Mouse (Mus musculus) heart, adult 2 months (tissue): ENCODE data around the gene Dusp6. TPM values are rescaled to one million over a fixed set of nuclear protein-coding genes. Genes with fewer than 3 reads are reported as not detected.

Experiments used
- DNase-seq, 2 experiments: peaks; one replicate each; pipeline ENCODE4 v3.0.0; 2021
- H3K27ac ChIP-seq: fragments of 200-600 bp; 2 replicates; pipeline ENCODE4 v1.8.1; 2022
- H3K27me3 ChIP-seq: fragments of 200-500 bp; 2 replicates; pipeline ENCODE4 v1.6.1; 2012; ENCODE audit warnings: mild to moderate bottlenecking, low read length, inconsistent platforms, mixed read lengths; ENCODE audit not compliant: control insufficient read depth, insufficient read depth
- H3K36me3 ChIP-seq: fragments of 200-500 bp; 2 replicates; pipeline ENCODE4 v1.6.1; 2012; ENCODE audit warnings: low read length, inconsistent platforms; ENCODE audit not compliant: control insufficient read depth, insufficient read depth
- H3K4me1 ChIP-seq: fragments of 200-500 bp; 2 replicates; pipeline ENCODE4 v1.6.1; 2011; ENCODE audit warnings: low read length; ENCODE audit not compliant: control insufficient read depth, insufficient read depth
- H3K4me3 ChIP-seq: fragments of 200-600 bp; 2 replicates; pipeline ENCODE4 v1.8.1; 2022
- H3K79me2 ChIP-seq: fragments of 200-500 bp; replicated peaks from 2 replicates; pipeline ENCODE4 v1.6.1; 2012; ENCODE audit warnings: mild to moderate bottlenecking, inconsistent platforms, low read length, moderate library complexity, mixed read lengths; ENCODE audit not compliant: control insufficient read depth, insufficient read depth
- H3K9ac ChIP-seq: fragments of 200-500 bp; 2 replicates; pipeline ENCODE4 v1.6.1; 2012; ENCODE audit warnings: low read depth, mild to moderate bottlenecking, control low read depth, inconsistent platforms, low read length, mixed read lengths
- CTCF ChIP-seq: fragments of 200-600 bp; IDR thresholded peaks from 2 replicates; pipeline ENCODE4 v1.8.1; 2022; ENCODE audit warnings: antibody characterized with exemption, mild to moderate bottlenecking, moderate library complexity
- EP300 ChIP-seq: fragments of 200-500 bp; IDR thresholded peaks from 2 replicates; pipeline ENCODE4 v1.6.1; 2011; ENCODE audit warnings: low read depth, low read length, control low read depth; ENCODE audit not compliant: insufficient read depth
- POLR2A ChIP-seq: fragments of 200-500 bp; IDR thresholded peaks from 2 replicates; pipeline ENCODE4 v1.6.1; 2011; ENCODE audit warnings: mild to moderate bottlenecking, low read depth, low read length, control low read depth; ENCODE audit not compliant: insufficient read depth
- WGBS: fragments of 180-500 bp; shearing (Covaris S2); methylation state at CpG from one replicate; pipeline ENCODE4 v1.1.7; 2018; 5-methylcytosine and 5-hydroxymethylcytosine counted together
- intact Hi-C: fragments of 180-260 bp; cut with DNase I; formaldehyde crosslinking; loops from one replicate; pipeline ENCODE4 v1.15.1; 2025
- polyA plus RNA-seq: library from polyadenylated mRNA; depleted of rRNA; stranded (reverse); fragments of >200 nt; gene quantifications from 2 replicates; pipeline ENCODE4 v1.2.3, GENCODE M21; 2012
- total RNA-seq, 2 experiments: library from RNA; stranded (reverse); gene quantifications; 2 replicates each; pipeline ENCODE4 v1.2.3; 2021

Dusp6 gene
- total and polyA plus RNA-seq, 3 experiments = 15.8 to 24.8 (median 21.4) TPM

DNA sequence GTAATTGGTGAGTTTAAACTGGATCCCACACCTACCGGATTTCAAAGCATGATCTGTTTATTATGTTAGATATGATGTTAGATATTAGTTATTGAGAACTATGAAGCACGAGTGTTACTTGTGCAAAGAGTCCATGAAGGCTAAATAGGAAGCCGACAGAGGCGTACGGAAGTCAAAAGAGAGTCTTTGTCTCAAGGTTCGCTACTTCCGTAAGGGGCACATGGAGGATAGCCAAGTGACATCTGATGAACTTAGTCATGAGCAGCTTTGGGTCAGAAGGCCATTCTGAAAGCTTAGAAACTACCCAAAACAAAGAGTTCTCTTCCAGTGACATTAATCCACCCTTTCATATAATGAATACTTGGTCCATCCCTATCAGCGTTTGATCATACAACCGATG, 27.9 kb upstream of the Dusp6 start:
- peaks cover 5% of the 10 kb centered on the region for H3K4me1 ChIP-seq
- no peaks in the 10 kb centered on the region for H3K79me2 ChIP-seq
- H3K27ac ChIP-seq = no peak overlapping the region
- 89% methylated on average over 9 of the region's 9 CpGs for WGBS
- no peak overlapping the region for H3K9ac ChIP-seq
- H3K27me3 ChIP-seq = no peaks in the 10 kb centered on the region
- DNase-seq = no peak
- intact Hi-C loops = no loop called here
- no peaks in the 10 kb centered on the region for H3K36me3 ChIP-seq
- TF ChIP-seq CTCF = no peak
- no peak for TF ChIP-seq POLR2A
- TF ChIP-seq EP300 = no peak
- no peak overlapping the region for H3K4me3 ChIP-seq

DNA sequence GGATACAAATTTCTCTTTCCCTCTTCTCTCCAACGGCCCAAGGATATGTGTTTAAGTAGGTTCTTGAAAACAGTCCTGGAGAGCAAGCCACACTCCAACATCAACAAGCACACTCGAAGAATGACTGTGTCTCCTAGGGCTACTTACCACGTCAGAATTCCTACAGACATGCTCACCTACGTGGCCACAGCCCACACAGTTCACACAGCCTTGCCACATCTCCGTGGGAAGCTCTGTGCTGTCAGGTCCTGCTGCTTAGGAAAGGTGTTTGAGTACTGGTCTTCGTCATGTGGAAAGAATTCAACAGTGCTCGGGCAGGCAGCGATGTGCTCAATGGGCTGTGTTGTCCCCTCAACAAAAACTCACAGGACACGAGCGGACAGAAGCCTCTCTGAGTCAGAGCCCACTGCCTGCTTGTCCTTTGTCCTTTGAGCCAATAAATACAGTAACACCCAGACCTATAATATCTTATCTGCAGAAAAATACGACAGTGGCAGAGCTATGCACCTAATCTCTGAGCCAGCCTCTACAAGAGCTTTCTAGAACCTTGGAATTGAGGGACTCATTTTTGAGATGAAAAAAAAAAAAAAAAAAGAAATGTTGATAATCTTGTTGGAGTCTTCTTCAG, 25.7 kb upstream of the Dusp6 start:
- H3K4me3 ChIP-seq = no peak overlapping the region
- intact Hi-C loops = loop anchor here (2.0 kb wide), 1 partner anchor 13 kb away; no protein-coding TSS in a partner anchor

DNA sequence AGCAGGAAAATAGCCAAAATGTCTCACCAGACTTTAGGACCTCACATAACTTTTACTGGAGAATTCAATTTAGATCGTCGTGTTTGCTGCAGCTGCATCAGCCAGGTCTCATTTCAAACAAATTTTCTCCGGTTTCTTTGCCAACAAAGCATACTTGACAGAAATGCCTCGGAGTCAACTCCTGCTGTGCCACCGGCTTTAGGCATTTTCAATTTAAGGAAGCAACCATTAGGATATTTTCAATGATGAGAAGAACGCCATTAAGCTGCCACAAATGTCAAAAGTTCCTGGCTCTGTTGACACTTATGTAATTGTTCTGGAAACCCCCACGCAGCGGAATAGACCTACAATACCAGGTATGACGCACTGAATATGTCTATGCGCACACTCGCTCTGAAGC, 24.5 kb upstream of the Dusp6 start:
- TF ChIP-seq POLR2A = no peak
- no peak for TF ChIP-seq EP300
- peaks cover 3% of the 10 kb centered on the region for H3K4me1 ChIP-seq
- H3K36me3 ChIP-seq = no peaks in the 10 kb centered on the region
- no peak for DNase-seq
- no peak overlapping the region for H3K9ac ChIP-seq
- H3K27ac ChIP-seq = no peak overlapping the region
- 88% methylated on average over 11 of the region's 11 CpGs for WGBS
- no peaks in the 10 kb centered on the region for H3K79me2 ChIP-seq
- intact Hi-C loops = no loop called here
- no peaks in the 10 kb centered on the region for H3K27me3 ChIP-seq
- no peak overlapping the region for H3K4me3 ChIP-seq

More for the DNA sequence above, 25.7 kb upstream of the Dusp6 start:
- no peaks in the 10 kb centered on the region for H3K36me3 ChIP-seq
- no peak overlapping the region for H3K27ac ChIP-seq
- H3K79me2 ChIP-seq = no peaks in the 10 kb centered on the region
- no peak overlapping the region for H3K9ac ChIP-seq
- 34% methylated on average over 11 of the region's 11 CpGs for WGBS
- no peaks in the 10 kb centered on the region for H3K27me3 ChIP-seq
- peaks cover 5% of the 10 kb centered on the region for H3K4me1 ChIP-seq
- no peak for DNase-seq
- TF ChIP-seq POLR2A (no peak), CTCF (no peak), EP300 (no peak)

DNA sequence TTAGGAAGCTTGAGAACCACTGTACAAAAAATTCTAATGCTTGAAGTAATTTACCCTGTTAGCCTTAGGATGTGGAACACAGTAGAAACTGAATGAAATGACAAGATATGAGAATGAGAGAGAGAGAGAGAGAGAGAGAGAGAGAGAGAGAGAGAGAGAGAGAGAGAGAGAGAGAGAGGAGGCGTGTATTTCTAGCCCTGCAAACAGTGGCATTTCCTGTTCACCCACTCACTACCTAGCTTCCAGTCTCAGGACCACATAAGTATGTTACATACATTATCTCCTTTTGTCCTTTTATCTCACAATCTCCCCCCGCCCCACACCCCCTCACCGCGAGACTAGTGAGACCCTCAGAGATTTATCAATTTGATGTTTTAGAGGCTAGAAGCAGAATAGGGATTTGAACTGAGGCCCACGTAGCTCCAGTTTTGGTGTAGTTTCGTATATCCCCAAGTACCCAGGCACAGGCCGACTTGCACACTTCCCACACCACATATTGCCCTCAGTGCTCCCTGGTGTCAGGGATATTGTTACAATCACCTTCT, 21.7 kb upstream of the Dusp6 start:
- Histone ChIP-seq H3K9ac (no peak overlapping the region), H3K36me3 (no peaks in the 10 kb centered on the region), H3K27me3 (no peaks in the 10 kb centered on the region), H3K27ac (no peak overlapping the region), H3K4me1 (peaks cover 3% of the 10 kb centered on the region), H3K4me3 (no peak overlapping the region), H3K79me2 (no peaks in the 10 kb centered on the region)
- DNase-seq = no peak
- intact Hi-C loops = no loop called here
- WGBS = 80% methylated on average over 7 of the region's 7 CpGs
- TF ChIP-seq POLR2A (no peak), CTCF (no peak), EP300 (no peak)

DNA sequence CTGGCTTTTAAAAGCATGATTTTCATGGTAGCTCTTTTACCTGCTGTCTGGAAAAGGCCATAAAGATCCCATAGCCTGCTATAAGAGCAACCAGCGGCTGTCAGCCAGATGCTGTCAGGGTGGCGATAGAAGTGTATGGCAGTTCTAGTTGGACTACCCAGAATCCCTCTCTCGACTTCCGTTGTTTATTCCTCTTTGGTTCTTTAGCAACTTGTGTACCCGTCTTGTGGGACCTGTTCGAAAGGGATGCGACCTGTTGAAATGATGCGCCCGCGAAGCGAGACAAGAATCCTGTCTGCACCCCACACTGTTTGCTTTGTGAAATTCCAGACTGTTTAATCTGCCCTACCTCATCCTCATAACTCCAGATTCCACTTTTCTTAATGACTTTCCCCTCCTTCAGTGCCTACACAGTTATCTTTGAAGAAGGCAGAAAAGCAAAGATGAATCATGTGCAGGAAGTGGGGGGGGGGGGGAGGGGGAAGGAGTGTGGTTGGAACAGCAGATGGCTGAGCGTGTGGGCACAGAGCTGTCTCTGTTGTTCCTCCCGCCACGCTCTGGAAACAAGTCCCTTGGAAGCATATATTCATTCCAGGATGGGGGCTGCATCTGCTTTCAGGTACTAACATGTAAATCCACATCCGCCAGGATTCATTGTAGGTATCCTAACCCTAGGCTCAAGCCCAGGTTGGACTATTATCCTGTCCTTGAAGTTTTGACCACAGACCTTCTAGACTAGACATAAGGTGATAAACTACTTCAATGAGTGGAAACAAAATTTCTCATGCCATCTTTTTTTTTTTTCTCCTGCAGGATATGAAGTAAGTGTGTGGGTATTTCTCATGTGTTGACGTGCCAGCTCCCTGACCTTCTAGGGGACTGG, 21.0 kb upstream of the Dusp6 start:
- Histone ChIP-seq H3K4me3 (no peak overlapping the region), H3K4me1 (peaks cover 2% of the 10 kb centered on the region), H3K27ac (no peak overlapping the region), H3K27me3 (no peaks in the 10 kb centered on the region), H3K9ac (no peak overlapping the region), H3K36me3 (no peaks in the 10 kb centered on the region), H3K79me2 (no peaks in the 10 kb centered on the region)
- 61% methylated on average over 16 of the region's 16 CpGs for WGBS
- intact Hi-C loops = no loop called here
- peak in 1 of 2 experiments; percentile 32 for DNase-seq
- TF ChIP-seq CTCF (no peak), EP300 (no peak), POLR2A (no peak)

DNA sequence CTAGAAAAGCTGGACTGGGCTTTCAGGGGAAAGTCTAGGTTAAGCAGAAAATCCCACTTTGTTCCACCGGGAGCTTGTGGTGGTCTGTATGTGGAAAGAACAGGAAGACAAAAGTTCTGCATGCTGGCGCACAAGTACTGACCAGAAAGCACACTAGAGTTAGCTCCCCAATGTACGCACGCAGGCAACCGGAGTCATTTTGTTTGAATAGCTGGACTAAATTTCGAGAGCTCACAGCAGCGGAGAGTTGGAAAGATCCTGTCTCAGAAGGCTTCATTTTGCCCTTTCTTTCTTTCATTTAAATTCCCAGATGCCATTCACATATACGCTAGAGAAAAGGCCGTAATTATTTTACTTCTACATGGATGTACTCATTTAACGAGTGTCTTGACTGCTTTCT, 20.3 kb upstream of the Dusp6 start:
- Histone ChIP-seq H3K79me2 (no peaks in the 10 kb centered on the region), H3K9ac (no peak overlapping the region), H3K36me3 (no peaks in the 10 kb centered on the region), H3K4me1 (no peaks in the 10 kb centered on the region), H3K4me3 (no peak overlapping the region), H3K27me3 (no peaks in the 10 kb centered on the region), H3K27ac (no peak overlapping the region)
- intact Hi-C loops = no loop called here
- WGBS = 88% methylated on average over 10 of the region's 10 CpGs
- TF ChIP-seq EP300 = no peak
- no peak for TF ChIP-seq CTCF
- TF ChIP-seq POLR2A = no peak
- DNase-seq = no peak
